Mouse (Mus musculus) v-Abl transformed pro-B cells (cell line): ENCODE data around the gene Mettl5.
"Not testable (repeated sequence)": the region's sequence is repeated elsewhere in the genome, so short reads cannot be mapped to it uniquely, and the experiment has no call there.

ENCODE experiments used
- in situ Hi-C, 2 experiments: fragments of 400-800 bp; cut with MboI; formaldehyde crosslinking; loops; one replicate each; pipeline ENCODE4 v1.15.1; 2025; ENCODE audit not compliant: unreplicated experiment in 2 of 2

Gene Mettl5

GRCm38 (mm10) chr2:69885451-69886305 is at the start of gene Mettl5:
Gene Mettl5 (minus strand): TSS chr2:69885615.
- in situ Hi-C loops: loop anchor here (10.0 to 25.0 kb wide), 3 partner anchors 171 to 1977 kb away; partner anchors contain the start of genes Fastkd1 (in 1 of the 2) and Pdk1 (in 1 of the 2)

- in situ Hi-C loops: no loop called here
These were observed 39.5 kb upstream of the Mettl5 start for GRCm38 (mm10) chr2:69924943-69925342.

GRCm38 (mm10) chr2:69917301-69917700 is 31.9 kb upstream of the Mettl5 start:
- in situ Hi-C loops: no loop called here

GRCm38 (mm10) chr2:69912801-69913200 is 27.4 kb upstream of the Mettl5 start:
- in situ Hi-C loops: no loop called here

GRCm38 (mm10) chr2:69907394-69907793 is 22.0 kb upstream of the Mettl5 start:
- in situ Hi-C loops: not testable (repeated sequence)

GRCm38 (mm10) chr2:69903541-69903940 is 18.1 kb upstream of the Mettl5 start:
- in situ Hi-C loops: no loop called here

GRCm38 (mm10) chr2:69897618-69898575 is 12.5 kb upstream of the Mettl5 start:
- in situ Hi-C loops: loop anchor here in 1 of 2 experiments (25.0 kb wide), 1 partner anchor 1964 kb away; the partner anchor contains the start of gene Pdk1

GRCm38 (mm10) chr2:69897039-69897617 is 11.7 kb upstream of the Mettl5 start, which contains the start of gene Ubr3:
Gene Ubr3 (plus strand): TSS chr2:69897246.
- in situ Hi-C loops: loop anchor here in 1 of 2 experiments (25.0 kb wide), 1 partner anchor 1965 kb away; the partner anchor contains the start of gene Pdk1

GRCm38 (mm10) chr2:69896224-69896581 is 10.8 kb upstream of the Mettl5 start:
- in situ Hi-C loops: loop anchor here in 1 of 2 experiments (25.0 kb wide), 1 partner anchor 1966 kb away; the partner anchor contains the start of gene Pdk1

- in situ Hi-C loops: loop anchor here in 1 of 2 experiments (25.0 kb wide), 1 partner anchor 1967 kb away; the partner anchor contains the start of gene Pdk1
These were observed 10.2 kb upstream of the Mettl5 start for GRCm38 (mm10) chr2:69895502-69896223.

- in situ Hi-C loops: loop anchor here in 1 of 2 experiments (25.0 kb wide), 1 partner anchor 1968 kb away; the partner anchor contains the start of gene Pdk1
These were observed 8.5 kb upstream of the Mettl5 start for GRCm38 (mm10) chr2:69893891-69894290.

- in situ Hi-C loops: loop anchor here in 1 of 2 experiments (25.0 kb wide), 1 partner anchor 1969 kb away; the partner anchor contains the start of gene Pdk1
These were observed 7.7 kb upstream of the Mettl5 start for GRCm38 (mm10) chr2:69893145-69893544.

GRCm38 (mm10) chr2:69890843-69891242 is 5.4 kb upstream of the Mettl5 start:
- in situ Hi-C loops: loop anchor here in 1 of 2 experiments (25.0 kb wide), 1 partner anchor 1971 kb away; the partner anchor contains the start of gene Pdk1

- in situ Hi-C loops: loop anchor here (10.0 to 25.0 kb wide), 3 partner anchors 174 to 1973 kb away; partner anchors contain the start of genes Fastkd1 (in 1 of the 2) and Pdk1 (in 1 of the 2)
These were observed 3.5 kb upstream of the Mettl5 start for GRCm38 (mm10) chr2:69888957-69889356.

GRCm38 (mm10) chr2:69885050-69885449 is 365 bp downstream of the Mettl5 start:
- in situ Hi-C loops: loop anchor here (10.0 to 25.0 kb wide), 3 partner anchors 170 to 1977 kb away; partner anchors contain the start of genes Fastkd1 (in 1 of the 2) and Pdk1 (in 1 of the 2)

GRCm38 (mm10) chr2:69884581-69884980 is 834 bp downstream of the Mettl5 start:
- in situ Hi-C loops: loop anchor here (10.0 to 25.0 kb wide), 3 partner anchors 170 to 1978 kb away; partner anchors contain the start of genes Fastkd1 (in 1 of the 2) and Pdk1 (in 1 of the 2)

GRCm38 (mm10) chr2:69883990-69884391 is 1.4 kb downstream of the Mettl5 start:
- in situ Hi-C loops: loop anchor here (10.0 to 25.0 kb wide), 3 partner anchors 169 to 1978 kb away; partner anchors contain the start of genes Fastkd1 (in 1 of the 2) and Pdk1 (in 1 of the 2)

GRCm38 (mm10) chr2:69862117-69862657 is 23.2 kb downstream of the Mettl5 start:
- in situ Hi-C loops: loop anchor here in 1 of 2 experiments (5.0 kb wide), 1 partner anchor 135 kb away; no protein-coding TSS in a partner anchor
